Mouse (Mus musculus) C2C12 (cell line): ENCODE data around the gene Kmt2e.

Experiments
- CEBPB ChIP-seq: IDR thresholded peaks from one replicate; pipeline ENCODE4 v1.6.1; 2011; ENCODE audit warnings: low read depth, mild to moderate bottlenecking, control low read depth, moderate library complexity
- CTCF ChIP-seq: IDR thresholded peaks from one replicate; pipeline ENCODE4 v1.5.1; 2011; ENCODE audit not compliant: control insufficient read depth, insufficient read depth, insufficient read length
- MAX ChIP-seq: IDR thresholded peaks from one replicate; pipeline ENCODE4 v1.6.1; 2011; ENCODE audit warnings: mild to moderate bottlenecking, control low read depth
- MYOG ChIP-seq: IDR thresholded peaks from one replicate; pipeline ENCODE4 v1.6.1; 2011; ENCODE audit not compliant: control insufficient read depth, insufficient read length; ENCODE audit errors: extremely low read depth

- no peak for TF ChIP-seq CTCF
- TF ChIP-seq MAX, result no peak
- TF ChIP-seq MYOG, result no peak
- no peak for TF ChIP-seq CEBPB
These were observed 12.8 kb upstream of the Kmt2e start for GRCm38 (mm10) chr5:23421440-23421839.
